Mouse (Mus musculus) intestine, embryonic 14.5 days (tissue): ENCODE results near the gene Slc25a33. TPM values are rescaled to one million over a fixed set of nuclear protein-coding genes. Genes with fewer than 3 reads are reported as not detected.
"Not testable (repeated sequence)": the region's sequence is repeated elsewhere in the genome, so short reads cannot be mapped to it uniquely, and the experiment has no call there.

Experiments
- ATAC-seq: fragments of 200-750 bp; cut with Nextera tagmentation; replicated peaks from 2 replicates; pipeline ENCODE4 v1.8.0; 2017; ENCODE audit warnings: low read depth, moderate number of reproducible peaks, moderate TSS enrichment, moderate library complexity; ENCODE audit not compliant: low FRiP score, low TSS enrichment
- DNase-seq: peaks from one replicate; pipeline ENCODE4 v3.0.0-alpha.2; 2018; ENCODE audit warnings: low spot score
- H3K27ac ChIP-seq: fragments of 300-500 bp; sonication (generic); 2 replicates; pipeline ENCODE4 v1.5.1; 2014; ENCODE audit warnings: low read depth, mild to moderate bottlenecking, control low read depth
- H3K27me3 ChIP-seq: fragments of 300-500 bp; sonication (generic); replicated peaks from 2 replicates; pipeline ENCODE4 v1.6.1; 2014; ENCODE audit warnings: low read length, control low read depth; ENCODE audit not compliant: control insufficient read depth, insufficient read depth
- H3K36me3 ChIP-seq: fragments of 300-500 bp; sonication (generic); 2 replicates; pipeline ENCODE4 v1.6.1; 2014; ENCODE audit warnings: low read length, control low read depth; ENCODE audit not compliant: control insufficient read depth, insufficient read depth
- H3K4me1 ChIP-seq: fragments of 300-500 bp; sonication (generic); replicated peaks from 2 replicates; pipeline ENCODE4 v1.6.1; 2014; ENCODE audit warnings: low read length, control low read depth, mixed read lengths; ENCODE audit not compliant: control insufficient read depth, insufficient read depth
- H3K4me2 ChIP-seq: fragments of 300-500 bp; sonication (generic); 2 replicates; pipeline ENCODE4 v1.6.1; 2014; ENCODE audit warnings: low read length
- H3K4me3 ChIP-seq: fragments of 300-500 bp; sonication (generic); 2 replicates; pipeline ENCODE4 v1.5.1; 2014; ENCODE audit warnings: low read depth, low read length, control low read depth, mixed read lengths
- H3K9ac ChIP-seq: fragments of 300-500 bp; sonication (generic); 2 replicates; pipeline ENCODE4 v1.6.1; 2014; ENCODE audit warnings: mild to moderate bottlenecking, low read length
- H3K9me3 ChIP-seq: fragments of 300-500 bp; sonication (generic); 2 replicates; pipeline ENCODE4 v1.6.1; 2016; ENCODE audit warnings: low read length, control low read depth; ENCODE audit not compliant: control insufficient read depth
- WGBS: fragments of 180-500 bp; shearing (Covaris S2); extraction: QIAGEN DNeasy Blood & Tissue Kit; methylation state at CpG from one replicate; pipeline ENCODE4 v1.1.7; 2014; 5-methylcytosine and 5-hydroxymethylcytosine counted together
- polyA plus RNA-seq: library from polyadenylated mRNA; unstranded; fragments of >200 nt; fragmentation: Nextera tagmentation; extraction: Ambion mirVana; gene quantifications from 2 replicates; pipeline ENCODE4 v1.2.1, GENCODE M21; 2014

Gene Slc25a33
- polyA plus RNA-seq, 1 experiment from 2014 or later: 12.8 TPM

- H3K27ac ChIP-seq: no peak overlapping the region
Measured at GRCm38 (mm10) chr4:149758423-149758822, 15.7 kb downstream of the Slc25a33 start.

GRCm38 (mm10) chr4:149756546-149756945, 17.5 kb downstream of the Slc25a33 start:
- DNase-seq, H3K4me3 ChIP-seq, H3K27me3 ChIP-seq, H3K4me2 ChIP-seq, H3K9me3 ChIP-seq, H3K27ac ChIP-seq, ATAC-seq, H3K9ac ChIP-seq, H3K4me1 ChIP-seq: not testable (repeated sequence)
- 85% methylated on average over 7 of the region's 7 CpGs for WGBS
- H3K36me3 ChIP-seq: peaks cover 11% of the 10 kb centered on the region

More at GRCm38 (mm10) chr4:149758423-149758822, 15.7 kb downstream of the Slc25a33 start:
- H3K9ac ChIP-seq: no peak overlapping the region
- no peak overlapping the region for H3K4me3 ChIP-seq
- H3K9me3 ChIP-seq: no peaks in the 10 kb centered on the region
- no peak overlapping the region for H3K4me2 ChIP-seq
- WGBS: 65% methylated on average over 6 of the region's 6 CpGs
- peaks cover 11% of the 10 kb centered on the region for H3K36me3 ChIP-seq
- H3K27me3 ChIP-seq: no peaks in the 10 kb centered on the region
- DNase-seq: no peak
- no peak for ATAC-seq
- H3K4me1 ChIP-seq: no peaks in the 10 kb centered on the region

GRCm38 (mm10) chr4:149752836-149753235, 21.2 kb downstream of the Slc25a33 start:
- peaks cover 15% of the 10 kb centered on the region for H3K36me3 ChIP-seq
- no peak overlapping the region for H3K27ac ChIP-seq
- no peaks in the 10 kb centered on the region for H3K4me1 ChIP-seq
- H3K27me3 ChIP-seq: no peaks in the 10 kb centered on the region
- DNase-seq (no peak), ATAC-seq (no peak)
- 73% methylated on average over 3 of the region's 3 CpGs for WGBS
- no peak overlapping the region for H3K4me3 ChIP-seq
- no peaks in the 10 kb centered on the region for H3K9me3 ChIP-seq
- no peak overlapping the region for H3K9ac ChIP-seq
- no peak overlapping the region for H3K4me2 ChIP-seq

GRCm38 (mm10) chr4:149752124-149752799, 21.8 kb downstream of the Slc25a33 start:
- Histone ChIP-seq H3K4me2 (no peak overlapping the region), H3K9me3 (no peaks in the 10 kb centered on the region), H3K9ac (no peak overlapping the region), H3K4me3 (no peak overlapping the region), H3K4me1 (no peaks in the 10 kb centered on the region), H3K36me3 (peaks cover 15% of the 10 kb centered on the region), H3K27me3 (no peaks in the 10 kb centered on the region), H3K27ac (no peak overlapping the region)
- DNase-seq (peak; percentile 80), ATAC-seq (0 out of 2 replicates have a peak, but pooled peaks have one; percentile 68)
- WGBS: 29% methylated on average over 17 of the region's 17 CpGs

- WGBS: 41% methylated on average over 5 of the region's 5 CpGs
- DNase-seq (no peak), ATAC-seq (no peak)
- H3K27me3 ChIP-seq: no peaks in the 10 kb centered on the region
- H3K4me2 ChIP-seq: no peak overlapping the region
- no peak overlapping the region for H3K4me3 ChIP-seq
- H3K36me3 ChIP-seq: peaks cover 10% of the 10 kb centered on the region
- no peak overlapping the region for H3K9ac ChIP-seq
- no peaks in the 10 kb centered on the region for H3K9me3 ChIP-seq
- H3K27ac ChIP-seq: no peak overlapping the region
- no peaks in the 10 kb centered on the region for H3K4me1 ChIP-seq
Measured at GRCm38 (mm10) chr4:149750671-149751070, 23.4 kb downstream of the Slc25a33 start.

GRCm38 (mm10) chr4:149749663-149750015, 24.4 kb downstream of the Slc25a33 start:
- not testable (repeated sequence) for H3K9ac ChIP-seq, H3K27me3 ChIP-seq, H3K4me1 ChIP-seq, ATAC-seq, H3K4me3 ChIP-seq, H3K4me2 ChIP-seq, H3K36me3 ChIP-seq, H3K27ac ChIP-seq, DNase-seq, H3K9me3 ChIP-seq
- 81% methylated on average over 3 of the region's 3 CpGs for WGBS

- H3K4me2 ChIP-seq: no peak overlapping the region
- H3K4me3 ChIP-seq: no peak overlapping the region
- DNase-seq (no peak), ATAC-seq (no peak)
- H3K9ac ChIP-seq: no peak overlapping the region
- H3K9me3 ChIP-seq: no peaks in the 10 kb centered on the region
- H3K27me3 ChIP-seq: no peaks in the 10 kb centered on the region
- WGBS: 85% methylated on average over 18 of the region's 18 CpGs
- peaks cover 11% of the 10 kb centered on the region for H3K36me3 ChIP-seq
- no peaks in the 10 kb centered on the region for H3K4me1 ChIP-seq
- no peak overlapping the region for H3K27ac ChIP-seq
Measured at GRCm38 (mm10) chr4:149749003-149749662, 24.9 kb downstream of the Slc25a33 start.

- no peaks in the 10 kb centered on the region for H3K27me3 ChIP-seq
- ATAC-seq (no peak), DNase-seq (no peak)
- H3K4me1 ChIP-seq: no peaks in the 10 kb centered on the region
- H3K9me3 ChIP-seq: no peaks in the 10 kb centered on the region
- H3K4me3 ChIP-seq: no peak overlapping the region
- 88% methylated on average over 7 of the region's 7 CpGs for WGBS
- peaks cover 13% of the 10 kb centered on the region for H3K36me3 ChIP-seq
- no peak overlapping the region for H3K9ac ChIP-seq
- H3K27ac ChIP-seq: no peak overlapping the region
- H3K4me2 ChIP-seq: no peak overlapping the region
Measured at GRCm38 (mm10) chr4:149744119-149744518, 30.0 kb downstream of the Slc25a33 start.
